Mouse (Mus musculus) stomach, postnatal 0 days (tissue): ENCODE measurements around the gene Nfkb2.

Experiments
- CTCF ChIP-seq: IDR thresholded peaks from 2 replicates; pipeline ENCODE4 v1.5.1; 2016; ENCODE audit warnings: antibody characterized with exemption, low read depth, mild to moderate bottlenecking, moderate library complexity
- EP300 ChIP-seq: optimal IDR thresholded peaks from 2 replicates; pipeline ENCODE3; 2016; ENCODE audit warnings: antibody characterized with exemption

DNA sequence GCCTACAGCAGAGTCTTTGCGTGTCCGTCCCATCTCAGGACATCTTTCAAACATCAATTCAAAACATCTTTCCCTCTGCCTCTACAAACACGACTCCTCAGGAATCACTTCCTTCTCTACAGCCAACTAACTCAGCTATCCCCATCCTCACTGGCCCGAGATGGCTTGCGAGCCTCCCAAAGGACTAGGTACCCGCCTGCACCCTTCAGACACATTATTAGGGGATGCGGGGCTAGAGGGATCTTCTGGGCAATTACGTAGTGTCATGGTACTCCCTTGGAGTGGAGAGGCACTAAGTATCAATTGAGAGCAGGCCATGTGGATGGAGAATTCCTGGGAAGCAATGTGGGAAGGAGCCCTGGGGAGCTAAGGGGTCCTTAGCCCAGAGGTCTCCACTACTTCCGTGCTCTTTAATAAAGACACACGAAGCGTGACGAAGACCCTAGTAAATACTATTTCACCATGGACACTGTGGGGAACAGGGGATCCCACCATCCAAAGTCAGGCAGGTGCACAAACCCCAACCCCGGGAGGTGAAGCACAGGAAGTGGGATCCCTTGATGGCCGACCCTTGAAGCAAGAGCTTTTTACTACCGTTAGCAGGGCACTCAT lies 33.7 kb downstream of the Nfkb2 start:
- TF ChIP-seq CTCF (no peak), EP300 (no peak)
